Mouse (Mus musculus) myocyte (in vitro differentiated cells): ENCODE measurements around the gene Zswim4. TPM values are rescaled to one million over a fixed set of nuclear protein-coding genes. Genes with fewer than 3 reads are reported as not detected.

Experiments used
- H3K27me3 ChIP-seq: one replicate; pipeline ENCODE4 v1.6.1; 2011; ENCODE audit not compliant: control insufficient read depth, insufficient read depth, insufficient read length
- H3K36me3 ChIP-seq: one replicate; pipeline ENCODE4 v1.6.1; 2011; ENCODE audit not compliant: control insufficient read depth, insufficient read depth
- H3K4me2 ChIP-seq: one replicate; pipeline ENCODE4 v1.6.1; 2011; ENCODE audit warnings: low read depth, control low read depth
- H3K4me3 ChIP-seq: one replicate; pipeline ENCODE4 v1.5.1; 2011; ENCODE audit warnings: mild to moderate bottlenecking, control low read depth, moderate library complexity
- H3K79me2 ChIP-seq: one replicate; pipeline ENCODE4 v1.6.1; 2011; ENCODE audit not compliant: control insufficient read depth, insufficient read depth
- H3ac ChIP-seq: one replicate; pipeline ENCODE4 v1.6.1; 2011; ENCODE audit not compliant: control insufficient read depth, insufficient read length
- CEBPB ChIP-seq: IDR thresholded peaks from 2 replicates; pipeline ENCODE4 v1.6.1; 2011; ENCODE audit warnings: mild to moderate bottlenecking, moderate library complexity; ENCODE audit not compliant: poor library complexity, insufficient read depth, severe bottlenecking
- E2F4 ChIP-seq: IDR thresholded peaks from one replicate; pipeline ENCODE4 v1.6.1; 2011; ENCODE audit warnings: mild to moderate bottlenecking, control low read depth, moderate library complexity; ENCODE audit not compliant: insufficient read depth
- MAX ChIP-seq: IDR thresholded peaks from one replicate; pipeline ENCODE4 v1.6.1; 2011; ENCODE audit warnings: low read depth, mild to moderate bottlenecking, control low read depth
- MYOD1 ChIP-seq, 3 experiments: IDR thresholded peaks; one replicate each; pipeline ENCODE4 v1.6.1; 2011; ENCODE audit warnings: control low read depth in 2 of 3, low read depth in 2 of 3, mild to moderate bottlenecking in 2 of 3, moderate library complexity in 1 of 3; ENCODE audit not compliant: insufficient read length in 2 of 3, control insufficient read depth in 1 of 3
- MYOG ChIP-seq, 3 experiments: IDR thresholded peaks; one replicate each; pipeline ENCODE4 v1.6.1; 2011; ENCODE audit warnings: control low read depth in 2 of 3, low read depth in 2 of 3, mild to moderate bottlenecking in 2 of 3; ENCODE audit not compliant: insufficient read length in 2 of 3, control insufficient read depth in 1 of 3, insufficient read depth in 1 of 3
- POLR2A ChIP-seq: IDR thresholded peaks from one replicate; pipeline ENCODE4 v1.6.1; 2011; ENCODE audit warnings: low read depth, mild to moderate bottlenecking, control low read depth, moderate library complexity; ENCODE audit not compliant: insufficient read length
- POLR2AphosphoS2 ChIP-seq: IDR thresholded peaks from one replicate; pipeline ENCODE4 v1.6.1; 2011; ENCODE audit warnings: low read depth, control low read depth; ENCODE audit not compliant: insufficient read length
- REST ChIP-seq: IDR thresholded peaks from one replicate; pipeline ENCODE4 v1.6.1; 2011; ENCODE audit warnings: mild to moderate bottlenecking, control low read depth, moderate library complexity; ENCODE audit not compliant: insufficient read depth, insufficient read length
- SRF ChIP-seq: IDR thresholded peaks from one replicate; pipeline ENCODE4 v1.6.1; 2011; ENCODE audit warnings: low read depth; ENCODE audit not compliant: control insufficient read depth, insufficient read length
- TCF12 ChIP-seq: IDR thresholded peaks from one replicate; pipeline ENCODE4 v1.6.1; 2011; ENCODE audit warnings: mild to moderate bottlenecking, control low read depth; ENCODE audit not compliant: poor library complexity, insufficient read depth, severe bottlenecking
- TCF3 ChIP-seq: IDR thresholded peaks from one replicate; pipeline ENCODE4 v1.6.1; 2011; ENCODE audit warnings: low read depth, control low read depth; ENCODE audit not compliant: insufficient read length
- USF1 ChIP-seq: IDR thresholded peaks from one replicate; pipeline ENCODE4 v1.6.1; 2011; ENCODE audit warnings: low read depth, mild to moderate bottlenecking, control low read depth, moderate library complexity
- polyA plus RNA-seq: library from polyadenylated mRNA; unstranded; fragments of >200 nt; fragmentation: generic; extraction: Trizol; gene quantifications from one replicate; pipeline ENCODE4 v1.2.1, GENCODE M21; 2012; ENCODE audit warnings: missing spikeins

Gene Zswim4
- polyA plus RNA-seq, 1 experiment: 12.7 TPM

- H3K27me3 ChIP-seq: no peaks in the 10 kb centered on the region
- H3K4me3 ChIP-seq: no peak overlapping the region
- no peak overlapping the region for H3K4me2 ChIP-seq
- TF ChIP-seq REST: no peak
- TF ChIP-seq MYOD1 (IDR thresholded peaks at IDR 0.05; ENCODE audit: control insufficient read depth in 1 of 3, insufficient read length in 2 of 3, low read depth in 2 of 3): no peak
- TF ChIP-seq POLR2AphosphoS2: no peak
- no peak for TF ChIP-seq USF1
- no peak for TF ChIP-seq MYOG (IDR thresholded peaks at IDR 0.05; ENCODE audit: control insufficient read depth in 1 of 3, insufficient read depth in 1 of 3, insufficient read length in 2 of 3, low read depth in 2 of 3)
- no peak for TF ChIP-seq POLR2A
- no peak for TF ChIP-seq MAX
- TF ChIP-seq TCF3: no peak
- TF ChIP-seq TCF12: no peak
- TF ChIP-seq E2F4: no peak
- TF ChIP-seq CEBPB: no peak
- TF ChIP-seq SRF: no peak
- H3K79me2 ChIP-seq: no peaks in the 10 kb centered on the region
- peaks cover 26% of the 10 kb centered on the region for H3K36me3 ChIP-seq
- H3ac ChIP-seq: no peak overlapping the region
These were observed 13.4 kb downstream of the Zswim4 start for GRCm38 (mm10) chr8:84223322-84224029.

- H3K4me3 ChIP-seq: no peak overlapping the region
- no peak overlapping the region for H3K4me2 ChIP-seq
- TF ChIP-seq SRF: no peak
- no peak for TF ChIP-seq MAX
- no peak for TF ChIP-seq POLR2AphosphoS2
- TF ChIP-seq POLR2A: no peak
- no peak for TF ChIP-seq E2F4
- no peak for TF ChIP-seq CEBPB
- TF ChIP-seq TCF3: no peak
- TF ChIP-seq MYOG (IDR thresholded peaks at IDR 0.05; ENCODE audit: control insufficient read depth in 1 of 3, insufficient read depth in 1 of 3, insufficient read length in 2 of 3, low read depth in 2 of 3): no peak
- TF ChIP-seq REST: no peak
- no peak for TF ChIP-seq MYOD1 (IDR thresholded peaks at IDR 0.05; ENCODE audit: control insufficient read depth in 1 of 3, insufficient read length in 2 of 3, low read depth in 2 of 3)
- no peak for TF ChIP-seq USF1
- no peak for TF ChIP-seq TCF12
- H3K79me2 ChIP-seq: no peaks in the 10 kb centered on the region
- H3K36me3 ChIP-seq: peaks cover 24% of the 10 kb centered on the region
- no peak overlapping the region for H3ac ChIP-seq
- no peaks in the 10 kb centered on the region for H3K27me3 ChIP-seq
These were observed 14.2 kb downstream of the Zswim4 start for GRCm38 (mm10) chr8:84222566-84223165.

- Histone ChIP-seq H3K4me3 (no peak overlapping the region), H3K4me2 (no peak overlapping the region), H3K36me3 (peaks cover 24% of the 10 kb centered on the region), H3ac (no peak overlapping the region), H3K27me3 (no peaks in the 10 kb centered on the region), H3K79me2 (no peaks in the 10 kb centered on the region)
- TF ChIP-seq POLR2A (no peak), REST (no peak), POLR2AphosphoS2 (no peak), TCF12 (no peak), E2F4 (no peak), TCF3 (no peak), USF1 (no peak), SRF (no peak), CEBPB (no peak), MYOD1 (IDR thresholded peaks at IDR 0.05; ENCODE audit: control insufficient read depth in 1 of 3, insufficient read length in 2 of 3, low read depth in 2 of 3) (no peak), MYOG (IDR thresholded peaks at IDR 0.05; ENCODE audit: control insufficient read depth in 1 of 3, insufficient read depth in 1 of 3, insufficient read length in 2 of 3, low read depth in 2 of 3) (no peak), MAX (no peak)
These were observed 16.8 kb downstream of the Zswim4 start for GRCm38 (mm10) chr8:84220105-84220504.

GRCm38 (mm10) chr8:84218143-84218542, 18.7 kb downstream of the Zswim4 start:
- Histone ChIP-seq H3K36me3 (peaks cover 24% of the 10 kb centered on the region), H3K27me3 (no peaks in the 10 kb centered on the region), H3K4me2 (no peak overlapping the region), H3K79me2 (no peaks in the 10 kb centered on the region), H3ac (no peak overlapping the region), H3K4me3 (no peak overlapping the region)
- TF ChIP-seq REST (no peak), CEBPB (no peak), MYOD1 (IDR thresholded peaks at IDR 0.05; ENCODE audit: control insufficient read depth in 1 of 3, insufficient read length in 2 of 3, low read depth in 2 of 3) (no peak), MYOG (IDR thresholded peaks at IDR 0.05; ENCODE audit: control insufficient read depth in 1 of 3, insufficient read depth in 1 of 3, insufficient read length in 2 of 3, low read depth in 2 of 3) (no peak), E2F4 (no peak), TCF12 (no peak), SRF (no peak), TCF3 (no peak), USF1 (no peak), POLR2AphosphoS2 (no peak), MAX (no peak), POLR2A (no peak)
